Mouse (Mus musculus) liver, embryonic 15.5 days (tissue): ENCODE data around the gene Cenpo. TPM values are rescaled to one million over a fixed set of nuclear protein-coding genes. Genes with fewer than 3 reads are reported as not detected.
A peak's percentile ranks its signal among the peaks of the same experiment; 100 is the strongest.

Source experiments
- ATAC-seq: fragments of 200-750 bp; cut with Nextera tagmentation; 2 replicates; pipeline ENCODE4 v1.8.0; 2017; ENCODE audit warnings: moderate number of reproducible peaks, mild to moderate bottlenecking, moderate library complexity; ENCODE audit not compliant: insufficient read depth
- H3K27ac ChIP-seq: fragments of 300-500 bp; sonication (generic); replicated peaks from 2 replicates; pipeline ENCODE4 v1.5.1; 2015; ENCODE audit warnings: mild to moderate bottlenecking, inconsistent platforms
- H3K27me3 ChIP-seq: fragments of 300-500 bp; sonication (generic); 2 replicates; pipeline ENCODE4 v1.6.1; 2015; ENCODE audit warnings: mild to moderate bottlenecking, inconsistent platforms
- H3K36me3 ChIP-seq: fragments of 300-500 bp; sonication (generic); replicated peaks from 2 replicates; pipeline ENCODE4 v1.6.1; 2015; ENCODE audit warnings: moderate library complexity, mild to moderate bottlenecking, inconsistent platforms
- H3K4me1 ChIP-seq: fragments of 300-500 bp; sonication (generic); replicated peaks from 2 replicates; pipeline ENCODE4 v1.6.1; 2015; ENCODE audit warnings: inconsistent platforms
- H3K4me2 ChIP-seq: fragments of 300-500 bp; sonication (generic); 2 replicates; pipeline ENCODE4 v1.6.1; 2015; ENCODE audit warnings: moderate library complexity, mild to moderate bottlenecking, inconsistent platforms
- H3K4me3 ChIP-seq: fragments of 300-500 bp; sonication (generic); replicated peaks from 2 replicates; pipeline ENCODE4 v1.5.1; 2015; ENCODE audit warnings: mild to moderate bottlenecking, inconsistent platforms
- H3K9ac ChIP-seq: fragments of 300-500 bp; sonication (generic); 2 replicates; pipeline ENCODE4 v1.6.1; 2015; ENCODE audit warnings: moderate library complexity, mild to moderate bottlenecking, inconsistent platforms
- H3K9me3 ChIP-seq: fragments of 300-500 bp; sonication (generic); replicated peaks from 2 replicates; pipeline ENCODE4 v1.6.1; 2016; ENCODE audit warnings: inconsistent platforms
- WGBS: fragments of 180-500 bp; shearing (Covaris S2); methylation state at CpG from one replicate; pipeline ENCODE4 v1.1.7; 2015; ENCODE audit warnings: mixed read lengths; ENCODE audit not compliant: insufficient replicate concordance; 5-methylcytosine and 5-hydroxymethylcytosine counted together
- polyA plus RNA-seq: library from polyadenylated mRNA; unstranded; fragments of >200 nt; fragmentation: Nextera tagmentation; extraction: Ambion mirVana; gene quantifications from 2 replicates; pipeline ENCODE4 v1.2.1, GENCODE M21; 2015

The Cenpo gene
- polyA plus RNA-seq, 1 experiment from 2014 or later: 10.5 TPM

GRCm38 (mm10) chr12:4237481-4237880, 3.4 kb upstream of the Cenpo start:
- Histone ChIP-seq H3K9me3 (no peaks in the 10 kb centered on the region), H3K4me1 (peaks cover 13% of the 10 kb centered on the region), H3K27me3 (no peaks in the 10 kb centered on the region), H3K27ac (no peak overlapping the region), H3K36me3 (0 out of 2 replicates have a peak, but pooled peaks cover 3% of the 10 kb centered on the region), H3K9ac (no peak overlapping the region), H3K4me2 (no peak overlapping the region), H3K4me3 (no peak overlapping the region)
- 79% methylated on average over 15 of the region's 15 CpGs for WGBS
- no peak for ATAC-seq

GRCm38 (mm10) chr12:4232777-4233176, 1.3 kb downstream of the Cenpo start:
- 10% methylated on average over 4 of the region's 4 CpGs for WGBS
- H3K36me3 ChIP-seq: peaks cover 28% of the 10 kb centered on the region
- 0 out of 2 replicates have a peak overlapping the region, but pooled peaks have one; percentile 4 for H3K27ac ChIP-seq
- peak overlapping the region; percentile 69 for H3K9ac ChIP-seq
- peak overlapping the region; percentile 81 for H3K4me3 ChIP-seq
- peak overlapping the region; percentile 78 for H3K4me2 ChIP-seq
- ATAC-seq: no peak
- no peaks in the 10 kb centered on the region for H3K9me3 ChIP-seq
- no peaks in the 10 kb centered on the region for H3K27me3 ChIP-seq
- H3K4me1 ChIP-seq: peaks cover 23% of the 10 kb centered on the region

- H3K27ac ChIP-seq: no peak overlapping the region
- peaks cover 53% of the 10 kb centered on the region for H3K36me3 ChIP-seq
- no peak overlapping the region for H3K4me3 ChIP-seq
- no peaks in the 10 kb centered on the region for H3K9me3 ChIP-seq
- ATAC-seq: no peak
- no peak overlapping the region for H3K4me2 ChIP-seq
- no peak overlapping the region for H3K9ac ChIP-seq
- no peaks in the 10 kb centered on the region for H3K27me3 ChIP-seq
- H3K4me1 ChIP-seq: peaks cover 23% of the 10 kb centered on the region
- 80% methylated on average over 7 of the region's 7 CpGs for WGBS
Observed at GRCm38 (mm10) chr12:4230156-4230555, 3.9 kb downstream of the Cenpo start.

GRCm38 (mm10) chr12:4212908-4213307, 21.2 kb downstream of the Cenpo start:
- Histone ChIP-seq H3K9me3 (no peaks in the 10 kb centered on the region), H3K4me2 (no peak overlapping the region), H3K27me3 (no peaks in the 10 kb centered on the region), H3K27ac (no peak overlapping the region), H3K4me3 (no peak overlapping the region), H3K4me1 (no peaks in the 10 kb centered on the region), H3K9ac (no peak overlapping the region), H3K36me3 (peaks cover 70% of the 10 kb centered on the region)
- WGBS: 65% methylated on average over 8 of the region's 8 CpGs
- no peak for ATAC-seq

- no peak overlapping the region for H3K4me2 ChIP-seq
- 61% methylated on average over 9 of the region's 9 CpGs for WGBS
- H3K36me3 ChIP-seq: peaks cover 53% of the 10 kb centered on the region
- H3K27me3 ChIP-seq: no peaks in the 10 kb centered on the region
- ATAC-seq: no peak
- no peak overlapping the region for H3K9ac ChIP-seq
- no peaks in the 10 kb centered on the region for H3K4me1 ChIP-seq
- H3K4me3 ChIP-seq: no peak overlapping the region
- H3K9me3 ChIP-seq: no peaks in the 10 kb centered on the region
- H3K27ac ChIP-seq: no peak overlapping the region
Observed at GRCm38 (mm10) chr12:4211174-4211573, 22.9 kb downstream of the Cenpo start.

GRCm38 (mm10) chr12:4209196-4209595, 24.9 kb downstream of the Cenpo start:
- Histone ChIP-seq H3K4me1 (no peaks in the 10 kb centered on the region), H3K9me3 (no peaks in the 10 kb centered on the region), H3K27ac (no peak overlapping the region), H3K4me2 (no peak overlapping the region), H3K4me3 (no peak overlapping the region), H3K27me3 (no peaks in the 10 kb centered on the region), H3K9ac (no peak overlapping the region), H3K36me3 (peaks cover 33% of the 10 kb centered on the region)
- no peak for ATAC-seq
- 90% methylated on average over 9 of the region's 9 CpGs for WGBS

- WGBS: 68% methylated on average over 15 of the region's 15 CpGs
- no peak overlapping the region for H3K4me3 ChIP-seq
- H3K9ac ChIP-seq: no peak overlapping the region
- H3K27me3 ChIP-seq: no peaks in the 10 kb centered on the region
- no peak overlapping the region for H3K4me2 ChIP-seq
- no peaks in the 10 kb centered on the region for H3K4me1 ChIP-seq
- no peak for ATAC-seq
- no peak overlapping the region for H3K27ac ChIP-seq
- no peaks in the 10 kb centered on the region for H3K9me3 ChIP-seq
- peaks cover 27% of the 10 kb centered on the region for H3K36me3 ChIP-seq
Observed at GRCm38 (mm10) chr12:4208405-4209133, 25.5 kb downstream of the Cenpo start.

- H3K9me3 ChIP-seq: no peaks in the 10 kb centered on the region
- WGBS: 85% methylated on average over 11 of the region's 11 CpGs
- ATAC-seq: no peak
Observed at GRCm38 (mm10) chr12:4206106-4206505, 28.0 kb downstream of the Cenpo start.

GRCm38 (mm10) chr12:4202206-4202605, 31.9 kb downstream of the Cenpo start:
- Histone ChIP-seq H3K9me3 (no peaks in the 10 kb centered on the region), H3K4me2 (no peak overlapping the region), H3K9ac (no peak overlapping the region), H3K36me3 (no peaks in the 10 kb centered on the region), H3K4me3 (no peak overlapping the region), H3K27me3 (no peaks in the 10 kb centered on the region), H3K27ac (no peak overlapping the region), H3K4me1 (no peaks in the 10 kb centered on the region)
- WGBS: 68% methylated on average over 4 of the region's 4 CpGs
- no peak for ATAC-seq

More at GRCm38 (mm10) chr12:4206106-4206505, 28.0 kb downstream of the Cenpo start:
- no peak overlapping the region for H3K27ac ChIP-seq
- H3K4me3 ChIP-seq: no peak overlapping the region
- H3K4me2 ChIP-seq: no peak overlapping the region
- no peaks in the 10 kb centered on the region for H3K4me1 ChIP-seq
- H3K27me3 ChIP-seq: no peaks in the 10 kb centered on the region
- peaks cover 8% of the 10 kb centered on the region; the same call in 1 of the 2 replicates for H3K36me3 ChIP-seq
- no peak overlapping the region for H3K9ac ChIP-seq

- no peak overlapping the region for H3K27ac ChIP-seq
- H3K4me2 ChIP-seq: no peak overlapping the region
- 74% methylated on average over 13 of the region's 13 CpGs for WGBS
- no peak overlapping the region for H3K4me3 ChIP-seq
- H3K9me3 ChIP-seq: no peaks in the 10 kb centered on the region
- H3K4me1 ChIP-seq: no peaks in the 10 kb centered on the region
- no peaks in the 10 kb centered on the region for H3K36me3 ChIP-seq
- H3K27me3 ChIP-seq: no peaks in the 10 kb centered on the region
- ATAC-seq: no peak
- H3K9ac ChIP-seq: no peak overlapping the region
Observed at GRCm38 (mm10) chr12:4201454-4202200, 32.5 kb downstream of the Cenpo start.

GRCm38 (mm10) chr12:4199271-4199670, 34.8 kb downstream of the Cenpo start:
- ATAC-seq: no peak
- H3K9me3 ChIP-seq: no peaks in the 10 kb centered on the region
- no peaks in the 10 kb centered on the region for H3K36me3 ChIP-seq
- no peaks in the 10 kb centered on the region for H3K27me3 ChIP-seq
- H3K4me3 ChIP-seq: no peak overlapping the region
- H3K4me2 ChIP-seq: no peak overlapping the region
- no peak overlapping the region for H3K9ac ChIP-seq
- no peaks in the 10 kb centered on the region for H3K4me1 ChIP-seq
- WGBS: 87% methylated on average over 11 of the region's 11 CpGs
- H3K27ac ChIP-seq: no peak overlapping the region
